Mouse (Mus musculus) gastrocnemius, postnatal 14 days (tissue): ENCODE results near the gene Wnt3a. TPM values are rescaled to one million over a fixed set of nuclear protein-coding genes. Genes with fewer than 3 reads are reported as not detected.

Experiments used
- DNase-seq: peaks from one replicate; pipeline ENCODE4 v3.0.0; 2021; ENCODE audit warnings: mixed read lengths
- intact Hi-C: fragments of 180-260 bp; cut with DNase I; formaldehyde crosslinking; loops from one replicate; pipeline ENCODE4 v1.15.1; 2025; ENCODE audit warnings: low total_unique reads
- total RNA-seq, 2 experiments: library from RNA; stranded (reverse); gene quantifications; 2 replicates each; pipeline ENCODE4 v1.2.3; 2021

Gene Wnt3a
- total RNA-seq, 2 experiments from 2014 or later: not detected

GRCm38 (mm10) chr11:59274184-59274583 lies 16.4 kb downstream of the Wnt3a start:
- DNase-seq: no peak
- intact Hi-C loops: no loop called here

- intact Hi-C loops: no loop called here
- DNase-seq: no peak
Measured at GRCm38 (mm10) chr11:59266727-59267126, 23.8 kb downstream of the Wnt3a start.

GRCm38 (mm10) chr11:59265154-59265813 lies 25.3 kb downstream of the Wnt3a start:
- intact Hi-C loops: no loop called here

GRCm38 (mm10) chr11:59264593-59264992 lies 26.0 kb downstream of the Wnt3a start:
- intact Hi-C loops: no loop called here
- no peak for DNase-seq

More at GRCm38 (mm10) chr11:59265154-59265813, 25.3 kb downstream of the Wnt3a start:
- DNase-seq: no peak

- intact Hi-C loops: no loop called here
- peak; percentile 32 for DNase-seq
Measured at GRCm38 (mm10) chr11:59263870-59264563, 26.5 kb downstream of the Wnt3a start.

- intact Hi-C loops: no loop called here
- DNase-seq: no peak
Measured at GRCm38 (mm10) chr11:59262308-59262707, 28.2 kb downstream of the Wnt3a start.

GRCm38 (mm10) chr11:59260706-59261493 lies 29.7 kb downstream of the Wnt3a start:
- no peak for DNase-seq
- intact Hi-C loops: no loop called here

GRCm38 (mm10) chr11:59259647-59260046 lies 30.9 kb downstream of the Wnt3a start:
- DNase-seq: no peak
- intact Hi-C loops: no loop called here

- intact Hi-C loops: no loop called here
- DNase-seq: no peak
Measured at GRCm38 (mm10) chr11:59248101-59248500, 42.5 kb downstream of the Wnt3a start.

- intact Hi-C loops: no loop called here
- no peak for DNase-seq
Measured at GRCm38 (mm10) chr11:59243856-59244255, 46.7 kb downstream of the Wnt3a start.

GRCm38 (mm10) chr11:59241841-59242240 lies 48.7 kb downstream of the Wnt3a start:
- no peak for DNase-seq
- intact Hi-C loops: loop anchor here (2.0 kb wide), 1 partner anchor 49 kb away; the partner anchor contains the start of gene Wnt3a

GRCm38 (mm10) chr11:59239796-59240195 lies 50.8 kb downstream of the Wnt3a start:
- DNase-seq: no peak
- intact Hi-C loops: loop anchor here (2.0 to 10.0 kb wide), 2 partner anchors 51 to 245 kb away; partner anchors contain the start of gene Wnt3a

- intact Hi-C loops: loop anchor here (10.0 kb wide), 1 partner anchor 245 kb away; no protein-coding TSS in a partner anchor
- no peak for DNase-seq
Measured at GRCm38 (mm10) chr11:59239428-59239785, 51.1 kb downstream of the Wnt3a start.

GRCm38 (mm10) chr11:59238525-59239427 lies 51.8 kb downstream of the Wnt3a start:
- intact Hi-C loops: loop anchor here (10.0 kb wide), 1 partner anchor 246 kb away; no protein-coding TSS in a partner anchor

GRCm38 (mm10) chr11:59232797-59233196 lies 57.8 kb downstream of the Wnt3a start:
- intact Hi-C loops: loop anchor here (10.0 kb wide), 1 partner anchor 252 kb away; no protein-coding TSS in a partner anchor
- DNase-seq: no peak

More at GRCm38 (mm10) chr11:59238525-59239427, 51.8 kb downstream of the Wnt3a start:
- peak; percentile 53 for DNase-seq

- intact Hi-C loops: loop anchor here (2.0 to 10.0 kb wide), 2 partner anchors 69 to 255 kb away; no protein-coding TSS in a partner anchor
- DNase-seq: peak; percentile 56
Measured at GRCm38 (mm10) chr11:59230144-59230760, 60.3 kb downstream of the Wnt3a start.

GRCm38 (mm10) chr11:59228122-59228953 lies 62.2 kb downstream of the Wnt3a start, which contains the start of gene Arf1:
Gene Arf1, minus strand, starts transcription at chr11:59228270.
- peak; percentile 96 for DNase-seq
- intact Hi-C loops: no loop called here
